Mouse (Mus musculus) forebrain, embryonic 12.5 days (tissue): ENCODE results near the gene Esrrb. TPM values are rescaled to one million over a fixed set of nuclear protein-coding genes. Genes with fewer than 3 reads are reported as not detected.

Experiments
- ATAC-seq: fragments of 200-750 bp; cut with Nextera tagmentation; 2 replicates; pipeline ENCODE4 v1.8.0; 2017; ENCODE audit warnings: moderate TSS enrichment; ENCODE audit not compliant: low FRiP score
- H3K27ac ChIP-seq: fragments of 300-500 bp; sonication (generic); 2 replicates; pipeline ENCODE4 v1.5.1; 2016; ENCODE audit warnings: mild to moderate bottlenecking
- H3K27me3 ChIP-seq: fragments of 300-500 bp; sonication (generic); 2 replicates; pipeline ENCODE4 v1.6.1; 2016; ENCODE audit warnings: mild to moderate bottlenecking
- H3K36me3 ChIP-seq: fragments of 300-500 bp; sonication (generic); replicated peaks from 2 replicates; pipeline ENCODE4 v1.6.1; 2016; ENCODE audit warnings: mild to moderate bottlenecking
- H3K4me1 ChIP-seq: fragments of 300-500 bp; sonication (generic); 2 replicates; pipeline ENCODE4 v1.6.1; 2016
- H3K4me2 ChIP-seq: fragments of 300-500 bp; sonication (generic); 2 replicates; pipeline ENCODE4 v1.6.1; 2016; ENCODE audit warnings: mild to moderate bottlenecking, moderate library complexity
- H3K4me3 ChIP-seq: fragments of 300-500 bp; sonication (generic); replicated peaks from 2 replicates; pipeline ENCODE4 v1.5.1; 2016; ENCODE audit warnings: mild to moderate bottlenecking
- H3K9ac ChIP-seq: fragments of 300-500 bp; sonication (generic); 2 replicates; pipeline ENCODE4 v1.6.1; 2016; ENCODE audit warnings: mild to moderate bottlenecking
- H3K9me3 ChIP-seq: fragments of 300-500 bp; sonication (generic); 2 replicates; pipeline ENCODE4 v1.6.1; 2016
- WGBS: fragments of 180-500 bp; shearing (Covaris S2); methylation state at CpG from one replicate; pipeline ENCODE4 v1.1.7; 2016; 5-methylcytosine and 5-hydroxymethylcytosine counted together
- polyA plus RNA-seq: library from polyadenylated mRNA; unstranded; fragments of >200 nt; fragmentation: Nextera tagmentation; extraction: Ambion mirVana; gene quantifications from 2 replicates; pipeline ENCODE4 v1.2.1, GENCODE M21; 2016

The Esrrb gene
- polyA plus RNA-seq, 1 experiment from 2014 or later, result 0.41 TPM

DNA sequence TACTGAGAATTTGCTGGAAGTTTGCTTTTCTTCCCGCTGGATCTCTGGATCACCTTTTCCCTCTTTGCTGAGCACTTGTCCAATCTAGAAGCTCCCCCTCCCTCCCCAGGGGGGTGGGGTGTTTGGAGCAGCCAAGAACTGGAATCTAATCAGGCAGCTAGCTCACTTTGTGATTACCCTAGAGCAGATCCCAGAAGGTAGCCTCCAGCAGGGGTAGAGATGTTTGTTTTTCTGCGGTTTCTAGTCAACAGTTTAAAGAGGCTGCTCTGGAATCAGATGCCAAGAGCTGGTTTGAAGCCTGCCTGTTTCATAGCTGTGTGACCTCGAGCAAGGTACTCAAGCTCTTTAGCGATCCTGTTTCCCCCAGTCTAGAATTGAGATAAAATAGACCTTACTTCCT is 177.8 kb downstream of the Esrrb start:
- ATAC-seq, result no peak
- no peaks in the 10 kb centered on the region for H3K36me3 ChIP-seq
- no peaks in the 10 kb centered on the region for H3K27me3 ChIP-seq
- no peak overlapping the region for H3K9ac ChIP-seq
- no peak overlapping the region for H3K4me2 ChIP-seq
- no peaks in the 10 kb centered on the region for H3K9me3 ChIP-seq
- no peak overlapping the region for H3K4me3 ChIP-seq
- peaks cover 8% of the 10 kb centered on the region for H3K4me1 ChIP-seq
- WGBS, result 83% methylated on average over 4 of the region's 4 CpGs
- no peak overlapping the region for H3K27ac ChIP-seq

DNA sequence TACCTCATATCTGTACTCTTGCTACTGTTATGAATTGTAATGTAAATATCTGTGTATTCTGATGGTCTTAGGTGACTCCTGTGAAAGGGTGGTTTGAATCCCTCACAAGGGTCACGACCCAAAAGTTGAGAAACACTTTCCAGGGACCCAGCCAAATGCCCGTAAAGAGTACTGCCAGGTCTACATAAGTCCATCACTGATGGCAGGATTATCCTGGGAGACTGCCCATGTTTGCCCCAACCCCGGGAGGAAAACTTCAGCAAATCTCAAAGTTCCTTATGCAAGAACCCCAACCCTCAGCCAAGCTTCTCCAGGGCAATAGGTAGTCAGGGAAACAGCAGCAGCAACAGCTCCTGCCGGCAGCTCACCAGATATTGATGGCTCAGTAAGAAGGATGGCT is 178.6 kb downstream of the Esrrb start:
- H3K9ac ChIP-seq, result no peak overlapping the region
- no peak overlapping the region for H3K27ac ChIP-seq
- H3K4me2 ChIP-seq, result no peak overlapping the region
- peaks cover 8% of the 10 kb centered on the region for H3K4me1 ChIP-seq
- 84% methylated on average over 4 of the region's 4 CpGs for WGBS
- no peak for ATAC-seq
- H3K9me3 ChIP-seq, result no peaks in the 10 kb centered on the region
- H3K4me3 ChIP-seq, result no peak overlapping the region
- no peaks in the 10 kb centered on the region for H3K36me3 ChIP-seq
- H3K27me3 ChIP-seq, result no peaks in the 10 kb centered on the region

DNA sequence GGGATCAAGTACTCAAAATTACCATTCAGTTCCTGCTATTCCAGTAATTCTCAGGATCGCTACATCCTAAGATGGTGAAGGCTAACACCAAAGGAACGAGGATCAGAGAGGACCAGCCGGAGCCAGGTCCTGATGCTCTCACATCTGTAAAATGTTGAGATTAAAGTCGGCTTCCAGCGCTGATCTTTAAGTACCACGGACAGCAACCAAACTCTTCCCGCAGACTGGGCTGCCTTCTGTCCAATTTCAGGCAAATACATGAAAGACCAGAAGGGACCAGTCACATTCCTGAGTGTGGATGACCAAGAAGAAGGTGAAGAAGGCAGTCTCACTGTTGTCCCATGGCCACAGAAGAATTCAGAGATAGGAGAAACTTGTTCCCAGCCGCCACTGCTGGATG is 186.9 kb downstream of the Esrrb start:
- Histone ChIP-seq H3K27ac (no peak overlapping the region), H3K4me2 (no peak overlapping the region), H3K9ac (no peak overlapping the region), H3K27me3 (peaks cover 10% of the 10 kb centered on the region; the same call in 1 of the 2 replicates), H3K4me1 (no peaks in the 10 kb centered on the region), H3K9me3 (no peaks in the 10 kb centered on the region), H3K4me3 (no peak overlapping the region), H3K36me3 (no peaks in the 10 kb centered on the region)
- no peak for ATAC-seq
- WGBS, result 30% methylated on average over 8 of the region's 8 CpGs

DNA sequence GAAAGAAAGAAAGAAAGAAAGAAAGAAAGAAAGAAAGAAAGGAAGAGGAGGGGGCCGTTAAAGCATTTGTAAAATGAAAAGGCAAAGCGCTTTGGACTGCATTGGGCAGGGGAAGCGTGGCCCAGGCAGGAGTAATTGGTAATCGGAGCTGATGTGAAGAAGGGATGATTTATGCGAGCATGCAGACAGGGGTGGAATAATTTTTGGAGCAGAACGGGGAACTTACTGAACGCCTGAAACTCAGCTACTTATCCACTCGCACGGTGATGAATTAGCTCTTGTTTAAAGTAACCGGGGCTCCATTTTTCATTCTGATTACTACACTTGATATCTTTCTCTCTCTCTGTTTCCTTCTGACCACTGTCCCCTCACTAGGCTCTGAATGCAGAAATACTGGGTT is 192.1 kb downstream of the Esrrb start:
- peaks cover 5% of the 10 kb centered on the region; the same call in 1 of the 2 replicates for H3K27me3 ChIP-seq
- 57% methylated on average over 10 of the region's 10 CpGs for WGBS
- no peak overlapping the region for H3K4me2 ChIP-seq
- H3K27ac ChIP-seq, result no peak overlapping the region
- H3K4me3 ChIP-seq, result no peak overlapping the region
- H3K4me1 ChIP-seq, result peaks cover 14% of the 10 kb centered on the region
- H3K9ac ChIP-seq, result no peak overlapping the region
- H3K36me3 ChIP-seq, result no peaks in the 10 kb centered on the region
- H3K9me3 ChIP-seq, result no peaks in the 10 kb centered on the region
- ATAC-seq, result no peak

DNA sequence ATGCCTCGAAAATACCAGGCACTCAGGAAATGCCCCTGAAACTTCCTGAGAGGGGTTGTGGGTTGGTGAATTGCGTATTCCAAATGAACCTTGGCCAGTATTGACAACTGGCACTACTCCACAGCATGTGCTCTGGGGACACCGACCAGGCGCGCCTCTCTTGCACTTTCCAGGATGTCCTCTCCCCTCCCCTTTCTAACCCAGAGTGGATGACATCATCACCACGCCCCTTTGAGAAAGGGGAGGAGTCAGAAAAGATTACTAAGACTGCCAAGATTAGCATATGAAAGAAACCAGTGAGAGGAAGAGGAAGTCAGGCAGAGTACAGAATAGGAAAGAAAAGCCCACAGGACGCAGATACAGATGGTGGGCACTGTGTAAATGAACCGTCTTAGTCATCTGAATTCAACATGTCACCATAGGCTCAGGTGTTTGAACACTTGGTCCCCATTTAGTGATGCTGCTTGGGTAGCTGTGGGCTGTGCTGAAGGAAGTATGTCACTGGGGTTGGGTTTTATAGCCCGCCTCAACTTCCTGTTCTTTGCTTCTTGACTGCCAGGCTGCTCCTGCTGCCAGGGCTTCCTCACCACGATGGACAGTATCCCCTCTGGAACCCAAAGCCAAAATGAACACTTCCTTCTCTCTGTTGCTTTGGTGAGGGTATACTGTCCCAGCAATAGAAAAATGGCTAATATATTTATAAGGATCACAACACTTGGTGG is 196.0 kb downstream of the Esrrb start:
- H3K4me2 ChIP-seq, result 0 out of 2 replicates have a peak overlapping the region, but pooled peaks have one; percentile 4
- peak; percentile 27; the same call in 1 of the 2 replicates for ATAC-seq

DNA sequence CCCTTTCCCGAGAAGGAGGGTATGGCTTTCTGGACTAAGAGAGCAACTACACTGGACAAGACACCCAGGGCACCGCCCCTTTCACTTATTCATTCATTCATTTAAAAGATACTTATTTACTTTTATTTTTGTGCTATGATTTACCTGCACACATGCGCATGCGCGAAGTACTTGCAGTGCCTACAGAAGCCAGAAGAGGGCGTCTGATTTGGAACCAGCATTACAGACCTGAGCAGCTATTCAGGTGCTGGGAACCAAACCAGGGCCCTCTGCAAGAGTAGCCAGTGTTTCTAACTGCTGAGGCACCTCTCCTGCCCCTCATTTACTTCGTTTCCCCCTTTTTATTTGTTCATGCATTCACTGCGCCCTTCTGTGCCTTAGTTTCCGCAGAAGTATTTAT is 198.0 kb downstream of the Esrrb start:
- 91% methylated on average over 9 of the region's 9 CpGs for WGBS
- no peak overlapping the region for H3K27ac ChIP-seq
- no peaks in the 10 kb centered on the region for H3K36me3 ChIP-seq
- H3K9ac ChIP-seq, result no peak overlapping the region
- no peak for ATAC-seq
- H3K4me1 ChIP-seq, result peaks cover 9% of the 10 kb centered on the region
- no peak overlapping the region for H3K4me2 ChIP-seq
- no peak overlapping the region for H3K4me3 ChIP-seq
- no peaks in the 10 kb centered on the region for H3K9me3 ChIP-seq
- no peaks in the 10 kb centered on the region for H3K27me3 ChIP-seq

More for the DNA sequence above, 196.0 kb downstream of the Esrrb start:
- 48% methylated on average over 10 of the region's 10 CpGs for WGBS
- H3K36me3 ChIP-seq, result no peaks in the 10 kb centered on the region
- H3K4me1 ChIP-seq, result peaks cover 14% of the 10 kb centered on the region
- H3K9me3 ChIP-seq, result no peaks in the 10 kb centered on the region
- no peaks in the 10 kb centered on the region for H3K27me3 ChIP-seq
- no peak overlapping the region for H3K4me3 ChIP-seq
- H3K9ac ChIP-seq, result no peak overlapping the region
- H3K27ac ChIP-seq, result no peak overlapping the region

DNA sequence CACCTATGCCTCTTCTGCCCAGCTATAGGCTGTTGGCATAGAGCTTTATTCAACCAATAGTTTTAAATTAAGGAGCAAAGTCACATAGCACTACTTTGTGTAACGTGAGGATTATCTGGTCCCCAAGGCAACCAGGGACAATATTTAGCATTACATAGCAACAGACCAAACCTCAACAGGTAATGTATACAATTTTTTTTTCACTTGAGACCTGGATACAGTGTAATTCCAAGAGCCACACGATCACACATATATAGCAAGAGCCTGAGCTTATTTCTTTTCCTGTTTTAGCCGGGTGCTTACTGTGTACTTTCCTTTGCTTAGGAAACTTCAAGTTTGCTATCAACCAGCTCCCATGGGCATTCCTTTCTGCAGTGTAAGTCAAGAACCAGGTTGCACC is 201.8 kb downstream of the Esrrb start:
- Histone ChIP-seq H3K27me3 (no peaks in the 10 kb centered on the region), H3K4me1 (no peaks in the 10 kb centered on the region), H3K4me2 (no peak overlapping the region), H3K9ac (no peak overlapping the region), H3K36me3 (no peaks in the 10 kb centered on the region), H3K9me3 (no peaks in the 10 kb centered on the region), H3K4me3 (no peak overlapping the region), H3K27ac (no peak overlapping the region)
- no peak for ATAC-seq
- WGBS, result 72% methylated on average over 3 of the region's 3 CpGs

DNA sequence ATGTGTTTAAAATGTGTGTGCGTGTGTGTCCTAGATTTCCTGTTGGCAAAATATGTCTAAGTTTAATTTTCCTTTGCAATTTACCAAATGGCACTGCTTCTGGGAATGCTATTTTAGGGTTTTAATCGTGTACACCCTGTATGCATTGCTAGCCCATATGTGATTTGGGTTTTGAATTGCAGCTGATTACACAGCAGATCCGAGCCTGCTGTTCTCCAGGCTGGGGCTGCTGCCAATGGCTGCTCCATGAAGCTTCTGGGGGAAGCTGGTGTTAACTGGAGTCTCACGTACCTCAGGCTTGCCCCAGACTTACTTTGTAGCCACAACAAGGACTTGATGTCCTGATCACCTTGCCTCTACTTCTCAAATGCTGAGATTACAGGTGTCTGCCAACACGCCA is 205.1 kb downstream of the Esrrb start:
- Histone ChIP-seq H3K4me3 (no peak overlapping the region), H3K4me1 (no peaks in the 10 kb centered on the region), H3K9ac (no peak overlapping the region), H3K27me3 (no peaks in the 10 kb centered on the region), H3K4me2 (no peak overlapping the region), H3K27ac (no peak overlapping the region), H3K36me3 (no peaks in the 10 kb centered on the region), H3K9me3 (no peaks in the 10 kb centered on the region)
- ATAC-seq, result no peak
- 82% methylated on average over 5 of the region's 5 CpGs for WGBS

Other genes with a start within 250 kb of the Esrrb start
- gene Gpatch2l, start 119.3 kb upstream of the Esrrb start, polyA plus RNA-seq, result 21.8 and 24.3 TPM in 2 replicates